Mouse (Mus musculus) neural tube, embryonic 13.5 days (tissue): Measurements from ENCODE around the gene Socs3. TPM values are rescaled to one million over a fixed set of nuclear protein-coding genes. Genes with fewer than 3 reads are reported as not detected.

ENCODE experiments used
- ATAC-seq: fragments of 200-750 bp; cut with Nextera tagmentation; 2 replicates; pipeline ENCODE4 v1.8.0; 2017; ENCODE audit warnings: low read depth, mild to moderate bottlenecking, moderate TSS enrichment, moderate library complexity
- H3K27ac ChIP-seq: fragments of 300-500 bp; sonication (generic); replicated peaks from 2 replicates; pipeline ENCODE4 v1.5.1; 2015; ENCODE audit warnings: moderate library complexity, mild to moderate bottlenecking, inconsistent platforms
- H3K27me3 ChIP-seq: fragments of 300-500 bp; sonication (generic); 2 replicates; pipeline ENCODE4 v1.6.1; 2015; ENCODE audit warnings: mild to moderate bottlenecking, inconsistent platforms
- H3K36me3 ChIP-seq: fragments of 300-500 bp; sonication (generic); 2 replicates; pipeline ENCODE4 v1.6.1; 2015; ENCODE audit warnings: mild to moderate bottlenecking, inconsistent platforms
- H3K4me1 ChIP-seq: fragments of 300-500 bp; sonication (generic); replicated peaks from 2 replicates; pipeline ENCODE4 v1.6.1; 2015; ENCODE audit warnings: inconsistent platforms
- H3K4me2 ChIP-seq: fragments of 300-500 bp; sonication (generic); 2 replicates; pipeline ENCODE4 v1.6.1; 2015; ENCODE audit warnings: inconsistent platforms, mild to moderate bottlenecking, moderate library complexity
- H3K4me3 ChIP-seq: fragments of 300-500 bp; sonication (generic); 2 replicates; pipeline ENCODE4 v1.5.1; 2015; ENCODE audit warnings: mild to moderate bottlenecking, inconsistent platforms
- H3K9ac ChIP-seq: fragments of 300-500 bp; sonication (generic); 2 replicates; pipeline ENCODE4 v1.6.1; 2015; ENCODE audit warnings: moderate library complexity, mild to moderate bottlenecking, inconsistent platforms
- H3K9me3 ChIP-seq: fragments of 300-500 bp; sonication (generic); 2 replicates; pipeline ENCODE4 v1.6.1; 2016; ENCODE audit warnings: inconsistent platforms
- WGBS: fragments of 180-500 bp; shearing (Covaris S2); methylation state at CpG from one replicate; pipeline ENCODE4 v1.1.7; 2015; 5-methylcytosine and 5-hydroxymethylcytosine counted together
- polyA plus RNA-seq: library from polyadenylated mRNA; unstranded; fragments of >200 nt; fragmentation: Nextera tagmentation; extraction: Ambion mirVana; gene quantifications from 2 replicates; pipeline ENCODE4 v1.2.1, GENCODE M21; 2015

The Socs3 gene
- polyA plus RNA-seq, 1 experiment from 2014 or later: 8.7 TPM

GRCm38 (mm10) chr11:118004217-118004616 is 34.4 kb upstream of the Socs3 start:
- H3K9ac ChIP-seq: no peak overlapping the region
- no peak overlapping the region for H3K27ac ChIP-seq
- H3K9me3 ChIP-seq: no peaks in the 10 kb centered on the region
- H3K4me2 ChIP-seq: no peak overlapping the region
- WGBS: 85% methylated on average over 5 of the region's 5 CpGs
- H3K36me3 ChIP-seq: peaks cover 71% of the 10 kb centered on the region
- peaks cover 17% of the 10 kb centered on the region for H3K4me1 ChIP-seq
- H3K27me3 ChIP-seq: no peaks in the 10 kb centered on the region
- H3K4me3 ChIP-seq: no peak overlapping the region
- no peak for ATAC-seq

- Histone ChIP-seq H3K27ac (no peak overlapping the region), H3K9me3 (no peaks in the 10 kb centered on the region), H3K9ac (no peak overlapping the region), H3K4me2 (no peak overlapping the region), H3K4me3 (no peak overlapping the region), H3K27me3 (no peaks in the 10 kb centered on the region), H3K4me1 (peaks cover 12% of the 10 kb centered on the region), H3K36me3 (peaks cover 76% of the 10 kb centered on the region)
- no peak for ATAC-seq
- WGBS: 82% methylated on average over 5 of the region's 5 CpGs
These were observed 33.9 kb upstream of the Socs3 start for GRCm38 (mm10) chr11:118003718-118004117.

- peaks cover 80% of the 10 kb centered on the region for H3K36me3 ChIP-seq
- H3K4me2 ChIP-seq: no peak overlapping the region
- H3K9ac ChIP-seq: no peak overlapping the region
- no peak overlapping the region for H3K27ac ChIP-seq
- H3K4me3 ChIP-seq: no peak overlapping the region
- WGBS: 96% methylated on average over 14 of the region's 14 CpGs
- H3K9me3 ChIP-seq: no peaks in the 10 kb centered on the region
- H3K4me1 ChIP-seq: peaks cover 9% of the 10 kb centered on the region
- ATAC-seq: no peak
- no peaks in the 10 kb centered on the region for H3K27me3 ChIP-seq
These were observed 33.3 kb upstream of the Socs3 start for GRCm38 (mm10) chr11:118003176-118003575.

GRCm38 (mm10) chr11:118000565-118001215 is 30.8 kb upstream of the Socs3 start:
- Histone ChIP-seq H3K36me3 (peaks cover 67% of the 10 kb centered on the region), H3K9me3 (no peaks in the 10 kb centered on the region), H3K9ac (no peak overlapping the region), H3K27me3 (no peaks in the 10 kb centered on the region), H3K4me1 (peaks cover 7% of the 10 kb centered on the region), H3K4me3 (no peak overlapping the region), H3K4me2 (no peak overlapping the region), H3K27ac (no peak overlapping the region)
- WGBS: 95% methylated on average over 7 of the region's 7 CpGs
- no peak for ATAC-seq

- H3K27me3 ChIP-seq: no peaks in the 10 kb centered on the region
- no peak overlapping the region for H3K4me3 ChIP-seq
- peaks cover 13% of the 10 kb centered on the region for H3K4me1 ChIP-seq
- H3K4me2 ChIP-seq: no peak overlapping the region
- no peak overlapping the region for H3K9ac ChIP-seq
- H3K27ac ChIP-seq: no peak overlapping the region
- no peaks in the 10 kb centered on the region for H3K9me3 ChIP-seq
- 72% methylated on average over 1 of the region's 1 CpGs for WGBS
- no peak for ATAC-seq
- H3K36me3 ChIP-seq: peaks cover 61% of the 10 kb centered on the region
These were observed 30.2 kb upstream of the Socs3 start for GRCm38 (mm10) chr11:118000083-118000482.

GRCm38 (mm10) chr11:117999260-117999934 is 29.6 kb upstream of the Socs3 start:
- ATAC-seq: no peak
- no peaks in the 10 kb centered on the region for H3K27me3 ChIP-seq
- H3K9me3 ChIP-seq: no peaks in the 10 kb centered on the region
- no peak overlapping the region for H3K27ac ChIP-seq
- H3K4me3 ChIP-seq: no peak overlapping the region
- H3K4me2 ChIP-seq: no peak overlapping the region
- H3K9ac ChIP-seq: no peak overlapping the region
- peaks cover 20% of the 10 kb centered on the region for H3K4me1 ChIP-seq
- peaks cover 54% of the 10 kb centered on the region for H3K36me3 ChIP-seq
- WGBS: 92% methylated on average over 6 of the region's 6 CpGs

GRCm38 (mm10) chr11:117998356-117998755 is 28.5 kb upstream of the Socs3 start:
- Histone ChIP-seq H3K4me2 (no peak overlapping the region), H3K36me3 (peaks cover 43% of the 10 kb centered on the region), H3K27me3 (no peaks in the 10 kb centered on the region), H3K4me3 (no peak overlapping the region), H3K9ac (no peak overlapping the region), H3K4me1 (peaks cover 30% of the 10 kb centered on the region), H3K27ac (no peak overlapping the region), H3K9me3 (no peaks in the 10 kb centered on the region)
- WGBS: 91% methylated on average over 4 of the region's 4 CpGs
- ATAC-seq: no peak

- Histone ChIP-seq H3K4me3 (no peak overlapping the region), H3K27ac (no peak overlapping the region), H3K4me2 (no peak overlapping the region), H3K27me3 (no peaks in the 10 kb centered on the region), H3K4me1 (peaks cover 43% of the 10 kb centered on the region), H3K9me3 (no peaks in the 10 kb centered on the region), H3K9ac (no peak overlapping the region), H3K36me3 (peaks cover 32% of the 10 kb centered on the region)
- WGBS: 89% methylated on average over 2 of the region's 2 CpGs
- ATAC-seq: no peak
These were observed 27.2 kb upstream of the Socs3 start for GRCm38 (mm10) chr11:117997085-117997484.

GRCm38 (mm10) chr11:117996066-117996465 is 26.2 kb upstream of the Socs3 start:
- WGBS: 18% methylated on average over 3 of the region's 3 CpGs

GRCm38 (mm10) chr11:117995661-117996060 is 25.8 kb upstream of the Socs3 start:
- Histone ChIP-seq H3K36me3 (peaks cover 18% of the 10 kb centered on the region), H3K9me3 (no peaks in the 10 kb centered on the region), H3K4me3 (no peak overlapping the region), H3K27ac (0 out of 2 replicates have a peak overlapping the region, but pooled peaks have one; percentile 23), H3K27me3 (no peaks in the 10 kb centered on the region), H3K4me1 (peaks cover 57% of the 10 kb centered on the region), H3K9ac (peak overlapping the region; percentile 23; the same call in 1 of the 2 replicates), H3K4me2 (no peak overlapping the region)
- ATAC-seq: no peak
- 52% methylated on average over 3 of the region's 3 CpGs for WGBS

More at GRCm38 (mm10) chr11:117996066-117996465, 26.2 kb upstream of the Socs3 start:
- Histone ChIP-seq H3K9me3 (no peaks in the 10 kb centered on the region), H3K27ac (peak overlapping the region; percentile 23; the same call in 1 of the 2 replicates), H3K4me2 (no peak overlapping the region), H3K4me3 (no peak overlapping the region), H3K9ac (no peak overlapping the region; the same call in 1 of the 2 replicates), H3K4me1 (peaks cover 53% of the 10 kb centered on the region), H3K27me3 (no peaks in the 10 kb centered on the region), H3K36me3 (peaks cover 22% of the 10 kb centered on the region)
- no peak for ATAC-seq

GRCm38 (mm10) chr11:117995255-117995654 is 25.4 kb upstream of the Socs3 start:
- H3K4me2 ChIP-seq: no peak overlapping the region
- H3K4me1 ChIP-seq: peaks cover 61% of the 10 kb centered on the region
- 56% methylated on average over 2 of the region's 2 CpGs for WGBS
- H3K27me3 ChIP-seq: no peaks in the 10 kb centered on the region
- 0 out of 2 replicates have a peak overlapping the region, but pooled peaks have one; percentile 23 for H3K9ac ChIP-seq
- no peak overlapping the region for H3K27ac ChIP-seq
- H3K9me3 ChIP-seq: no peaks in the 10 kb centered on the region
- H3K36me3 ChIP-seq: peaks cover 14% of the 10 kb centered on the region
- H3K4me3 ChIP-seq: no peak overlapping the region
- no peak for ATAC-seq

- no peak for ATAC-seq
- Histone ChIP-seq H3K36me3 (peaks cover 12% of the 10 kb centered on the region; the same call in 1 of the 2 replicates), H3K9ac (0 out of 2 replicates have a peak overlapping the region, but pooled peaks have one; percentile 34), H3K27me3 (no peaks in the 10 kb centered on the region), H3K27ac (0 out of 2 replicates have a peak overlapping the region, but pooled peaks have one; percentile 4), H3K4me3 (no peak overlapping the region), H3K9me3 (no peaks in the 10 kb centered on the region), H3K4me1 (peaks cover 69% of the 10 kb centered on the region), H3K4me2 (no peak overlapping the region)
- 64% methylated on average over 9 of the region's 9 CpGs for WGBS
These were observed 24.6 kb upstream of the Socs3 start for GRCm38 (mm10) chr11:117994250-117995057.
